Mouse (Mus musculus): ENCODE data around the gene Srd5a3. TPM values are rescaled to one million over a fixed set of nuclear protein-coding genes. Genes with fewer than 3 reads are reported as not detected.

Gene Srd5a3
- 12.6 TPM for polyA plus RNA-seq (2014; fragmentation: Illumina TruSeq; extraction: RNeasy Lipid Tissue Mini Kit (QIAGEN cat#74804); ENCODE audit: low read depth, low replicate concordance)

DNA sequence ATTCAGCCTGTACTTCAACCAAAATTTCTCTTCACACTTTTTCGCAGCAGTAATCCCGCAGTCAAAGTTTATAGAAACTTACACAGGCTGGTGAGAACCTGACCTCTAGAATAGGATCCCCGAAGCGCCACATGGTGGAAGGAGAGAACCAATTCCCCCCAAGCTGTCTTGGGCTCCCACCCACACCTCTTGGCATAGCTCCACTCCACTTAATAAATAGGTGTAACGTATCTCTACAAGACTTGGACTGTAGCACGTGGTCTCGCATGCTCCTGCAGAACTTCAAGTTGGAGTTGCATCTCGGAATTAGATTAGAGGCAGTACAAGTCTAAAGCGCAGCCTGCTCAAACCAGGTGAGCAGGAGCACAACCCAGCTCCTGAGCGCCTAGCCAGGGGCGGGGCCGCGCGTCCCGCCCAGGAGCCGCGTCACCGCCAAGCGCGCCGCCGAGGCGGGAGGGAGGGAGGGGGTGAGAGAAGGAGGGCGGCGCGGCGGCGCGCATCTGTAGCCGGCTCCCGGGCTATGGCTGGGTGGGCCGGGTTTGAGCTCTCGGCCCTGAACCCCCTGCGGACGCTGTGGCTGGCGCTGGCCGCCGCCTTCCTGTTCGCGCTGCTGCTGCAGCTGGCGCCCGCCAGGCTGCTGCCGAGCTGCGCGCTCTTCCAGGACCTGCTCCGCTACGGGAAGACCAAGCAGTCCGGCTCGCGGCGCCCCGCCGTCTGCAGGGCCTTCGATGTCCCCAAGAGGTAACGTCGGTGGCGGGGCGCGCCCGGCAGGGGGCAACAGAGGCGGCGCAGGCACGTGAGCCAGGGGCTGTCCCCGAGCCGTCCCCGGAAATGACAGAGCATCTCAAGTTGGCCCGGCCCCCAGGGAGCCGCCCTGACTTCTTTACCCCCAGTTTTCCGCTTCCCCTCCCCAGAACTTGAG is at the start of gene Srd5a3:
TSS of gene Srd5a3 (plus strand) at position 464 of the 922 bp plus-strand sequence.

DNA sequence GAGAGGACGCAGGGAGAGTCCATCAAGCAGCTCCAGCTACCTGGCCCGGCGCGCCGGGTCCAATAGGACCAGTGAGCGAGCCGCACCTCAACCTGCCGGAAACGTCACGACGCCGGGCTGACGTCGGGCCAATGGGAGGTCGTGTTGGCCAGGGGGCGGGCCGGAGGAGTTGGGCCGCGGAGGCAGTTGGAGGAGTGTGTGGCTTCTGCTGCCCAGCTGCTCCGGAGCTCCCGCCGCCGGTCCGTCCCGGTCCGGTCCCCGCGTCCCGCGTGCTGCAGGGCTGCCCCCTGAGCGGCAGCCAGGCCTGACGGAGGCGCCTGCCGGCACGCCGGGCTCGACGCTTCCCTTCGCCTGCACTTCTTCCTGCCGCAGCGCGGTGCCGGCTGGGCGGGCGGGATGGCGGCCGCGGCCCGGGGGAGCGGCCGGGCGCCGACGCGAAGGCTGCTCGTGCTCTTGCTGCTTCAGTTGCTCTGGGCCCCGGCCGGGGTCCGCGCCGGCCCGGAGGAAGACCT is 43.7 kb downstream of the Srd5a3 start, which contains the start of gene Tmem165:
TSS of gene Tmem165 (plus strand) at position 131 of the 512 bp plus-strand sequence.

Other genes with a start within 250 kb of the Srd5a3 start
- gene Kdr, start 161.8 kb upstream of the Srd5a3 start, polyA plus RNA-seq (2014; fragmentation: Illumina TruSeq; extraction: RNeasy Lipid Tissue Mini Kit (QIAGEN cat#74804); ENCODE audit: low read depth, low replicate concordance) = 83.2 TPM
- gene Tmem165, start 43.6 kb downstream of the Srd5a3 start, polyA plus RNA-seq (2014; fragmentation: Illumina TruSeq; extraction: RNeasy Lipid Tissue Mini Kit (QIAGEN cat#74804); ENCODE audit: low read depth, low replicate concordance) = 25.7 TPM
- 22.1 TPM for gene Clock, start 164.5 kb downstream of the Srd5a3 start, polyA plus RNA-seq (2014; fragmentation: Illumina TruSeq; extraction: RNeasy Lipid Tissue Mini Kit (QIAGEN cat#74804); ENCODE audit: low read depth, low replicate concordance)
- gene Pdcl2, start 190.9 kb downstream of the Srd5a3 start, polyA plus RNA-seq (2014; fragmentation: Illumina TruSeq; extraction: RNeasy Lipid Tissue Mini Kit (QIAGEN cat#74804); ENCODE audit: low read depth, low replicate concordance) = not detected
- not detected for gene Nmu, start 223.5 kb downstream of the Srd5a3 start, polyA plus RNA-seq (2014; fragmentation: Illumina TruSeq; extraction: RNeasy Lipid Tissue Mini Kit (QIAGEN cat#74804); ENCODE audit: low read depth, low replicate concordance)

Data from heart, adult 10 weeks (tissue).